Mouse (Mus musculus) small intestine, adult 2 months (tissue): ENCODE results near the gene Arl11. TPM values are rescaled to one million over a fixed set of nuclear protein-coding genes. Genes with fewer than 3 reads are reported as not detected.
"Not testable (repeated sequence)": the region's sequence is repeated elsewhere in the genome, so short reads cannot be mapped to it uniquely, and the experiment has no call there.

Experiments
- H3K27ac ChIP-seq: fragments of 200-500 bp; 2 replicates; pipeline ENCODE4 v1.5.1; 2012; ENCODE audit warnings: low read depth, low read length, control low read depth, inconsistent platforms; ENCODE audit not compliant: insufficient read depth
- H3K27me3 ChIP-seq: fragments of 200-500 bp; 2 replicates; pipeline ENCODE4 v1.6.1; 2012; ENCODE audit warnings: mild to moderate bottlenecking, moderate library complexity, low read length, inconsistent platforms; ENCODE audit not compliant: control insufficient read depth, insufficient read depth
- H3K36me3 ChIP-seq: fragments of 200-500 bp; 2 replicates; pipeline ENCODE4 v1.6.1; 2012; ENCODE audit warnings: mild to moderate bottlenecking, low read length, control low read depth, inconsistent platforms; ENCODE audit not compliant: control insufficient read depth, insufficient read depth
- H3K4me1 ChIP-seq: fragments of 200-500 bp; 2 replicates; pipeline ENCODE4 v1.6.1; 2012; ENCODE audit warnings: low read length, inconsistent platforms, mixed read lengths; ENCODE audit not compliant: control insufficient read depth, insufficient read depth, insufficient read length
- H3K4me3 ChIP-seq: fragments of 200-500 bp; 2 replicates; pipeline ENCODE4 v1.5.1; 2012; ENCODE audit warnings: low read depth, mild to moderate bottlenecking, control low read depth, inconsistent platforms, low read length, moderate library complexity
- CTCF ChIP-seq: fragments of 200-500 bp; IDR thresholded peaks from 2 replicates; pipeline ENCODE4 v1.5.1; 2012; ENCODE audit warnings: low read depth, mild to moderate bottlenecking, control low read depth, inconsistent platforms, low read length, moderate library complexity, mixed read lengths; ENCODE audit not compliant: insufficient replicate concordance, insufficient read length; ENCODE audit errors: extremely low read depth
- POLR2A ChIP-seq: fragments of 200-500 bp; IDR thresholded peaks from 2 replicates; pipeline ENCODE4 v1.6.1; 2012; ENCODE audit warnings: low read depth, mild to moderate bottlenecking, control low read depth, inconsistent platforms, low read length, moderate library complexity
- WGBS: fragments of 180-500 bp; shearing (Covaris S2); methylation state at CpG from one replicate; pipeline ENCODE4 v1.1.7; 2018; 5-methylcytosine and 5-hydroxymethylcytosine counted together
- polyA plus RNA-seq: library from polyadenylated mRNA; depleted of rRNA; stranded (reverse); fragments of >200 nt; gene quantifications from 2 replicates; pipeline ENCODE4 v1.2.3, GENCODE M21; 2012

The Arl11 gene
- polyA plus RNA-seq, 1 experiment, result 2.4 TPM

- H3K27ac ChIP-seq, result no peak overlapping the region
- 78% methylated on average over 7 of the region's 7 CpGs for WGBS
- no peaks in the 10 kb centered on the region for H3K27me3 ChIP-seq
- H3K36me3 ChIP-seq, result no peaks in the 10 kb centered on the region
- TF ChIP-seq CTCF (no peak), POLR2A (no peak)
- H3K4me3 ChIP-seq, result peak overlapping the region; percentile 16; the same call in 1 of the 2 replicates
- 0 out of 2 replicates have a peak, but pooled peaks cover 2% of the 10 kb centered on the region for H3K4me1 ChIP-seq
Observed at GRCm38 (mm10) chr14:61310036-61310772, 651 bp downstream of the Arl11 start.

- no peaks in the 10 kb centered on the region for H3K27me3 ChIP-seq
- WGBS, result 59% methylated on average over 12 of the region's 12 CpGs
- no peak for TF ChIP-seq POLR2A
- TF ChIP-seq CTCF, result no peak
- 0 out of 2 replicates have a peak, but pooled peaks cover 2% of the 10 kb centered on the region for H3K4me1 ChIP-seq
- H3K36me3 ChIP-seq, result no peaks in the 10 kb centered on the region
- no peak overlapping the region for H3K27ac ChIP-seq
- H3K4me3 ChIP-seq, result peak overlapping the region; percentile 13; the same call in 1 of the 2 replicates
Observed at GRCm38 (mm10) chr14:61310963-61311362, 1.4 kb downstream of the Arl11 start.

- no peaks in the 10 kb centered on the region for H3K36me3 ChIP-seq
- no peak overlapping the region for H3K27ac ChIP-seq
- no peaks in the 10 kb centered on the region for H3K27me3 ChIP-seq
- no peak overlapping the region for H3K4me3 ChIP-seq
- no peaks in the 10 kb centered on the region for H3K4me1 ChIP-seq
- WGBS, result 30% methylated on average over 4 of the region's 4 CpGs
- TF ChIP-seq CTCF (peak; percentile 72; the same call in 1 of the 2 replicates), POLR2A (no peak)
Observed at GRCm38 (mm10) chr14:61316861-61317260, 7.3 kb downstream of the Arl11 start.

- H3K36me3 ChIP-seq, result no peaks in the 10 kb centered on the region
- H3K4me1 ChIP-seq, result no peaks in the 10 kb centered on the region
- no peak overlapping the region for H3K27ac ChIP-seq
- TF ChIP-seq POLR2A (no peak), CTCF (no peak)
- H3K4me3 ChIP-seq, result no peak overlapping the region
- H3K27me3 ChIP-seq, result no peaks in the 10 kb centered on the region
- WGBS, result 88% methylated on average over 1 of the region's 1 CpGs
Observed at GRCm38 (mm10) chr14:61320765-61321164, 11.2 kb downstream of the Arl11 start.

- H3K27me3 ChIP-seq, result no peaks in the 10 kb centered on the region
- no peaks in the 10 kb centered on the region for H3K36me3 ChIP-seq
- WGBS, result 65% methylated on average over 4 of the region's 4 CpGs
- no peak overlapping the region for H3K27ac ChIP-seq
- no peak overlapping the region for H3K4me3 ChIP-seq
- TF ChIP-seq POLR2A (no peak), CTCF (no peak)
- H3K4me1 ChIP-seq, result no peaks in the 10 kb centered on the region
Observed at GRCm38 (mm10) chr14:61321200-61321599, 11.6 kb downstream of the Arl11 start.

GRCm38 (mm10) chr14:61322740-61323139 is 13.2 kb downstream of the Arl11 start:
- TF ChIP-seq POLR2A (no peak), CTCF (no peak)
- 78% methylated on average over 1 of the region's 1 CpGs for WGBS
- no peaks in the 10 kb centered on the region for H3K27me3 ChIP-seq
- H3K27ac ChIP-seq, result no peak overlapping the region
- peaks cover 2% of the 10 kb centered on the region; the same call in 1 of the 2 replicates for H3K4me1 ChIP-seq
- no peak overlapping the region for H3K4me3 ChIP-seq
- H3K36me3 ChIP-seq, result no peaks in the 10 kb centered on the region

GRCm38 (mm10) chr14:61327007-61327406 is 17.5 kb downstream of the Arl11 start:
- 30% methylated on average over 6 of the region's 6 CpGs for WGBS
- H3K4me3 ChIP-seq, result not testable (repeated sequence)

More at GRCm38 (mm10) chr14:61327007-61327406, 17.5 kb downstream of the Arl11 start:
- H3K27me3 ChIP-seq, H3K27ac ChIP-seq, H3K4me1 ChIP-seq, H3K36me3 ChIP-seq: not testable (repeated sequence)
